Mouse (Mus musculus) olfactory bulb, adult 2 months (tissue): ENCODE results near the gene Irgm1.

Source experiments
- CTCF ChIP-seq: fragments of 200-500 bp; IDR thresholded peaks from 2 replicates; pipeline ENCODE4 v1.5.1; 2012; ENCODE audit warnings: low read depth, mild to moderate bottlenecking, low read length, moderate library complexity; ENCODE audit not compliant: insufficient read depth
- POLR2A ChIP-seq: fragments of 200-500 bp; IDR thresholded peaks from 2 replicates; pipeline ENCODE4 v1.6.1; 2012; ENCODE audit warnings: mild to moderate bottlenecking, low read depth, low read length, moderate library complexity; ENCODE audit not compliant: insufficient read depth

DNA sequence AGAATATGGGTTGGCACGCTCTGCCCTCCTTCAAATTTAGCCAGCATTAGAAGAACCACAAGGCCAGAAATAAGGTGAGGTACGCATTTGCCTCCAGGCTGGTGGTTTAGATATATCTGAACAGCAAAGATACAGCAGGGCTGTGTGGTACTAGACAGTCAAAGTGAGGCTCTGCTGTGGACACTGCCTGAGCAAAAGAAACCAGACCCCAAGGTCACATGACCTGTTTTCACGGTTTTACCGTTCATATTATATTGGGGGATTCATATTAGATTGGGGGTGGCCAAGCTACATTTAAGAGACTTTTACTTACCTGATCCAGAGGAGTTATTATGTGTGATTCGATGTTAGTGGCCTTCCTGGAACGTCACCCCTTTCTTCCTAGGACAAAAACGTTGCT lies 702 bp downstream of the Irgm1 start:
- TF ChIP-seq CTCF: no peak
- TF ChIP-seq POLR2A: no peak
